Mouse (Mus musculus): Measurements from ENCODE around the gene Olfm3.

The Olfm3 gene

DNA sequence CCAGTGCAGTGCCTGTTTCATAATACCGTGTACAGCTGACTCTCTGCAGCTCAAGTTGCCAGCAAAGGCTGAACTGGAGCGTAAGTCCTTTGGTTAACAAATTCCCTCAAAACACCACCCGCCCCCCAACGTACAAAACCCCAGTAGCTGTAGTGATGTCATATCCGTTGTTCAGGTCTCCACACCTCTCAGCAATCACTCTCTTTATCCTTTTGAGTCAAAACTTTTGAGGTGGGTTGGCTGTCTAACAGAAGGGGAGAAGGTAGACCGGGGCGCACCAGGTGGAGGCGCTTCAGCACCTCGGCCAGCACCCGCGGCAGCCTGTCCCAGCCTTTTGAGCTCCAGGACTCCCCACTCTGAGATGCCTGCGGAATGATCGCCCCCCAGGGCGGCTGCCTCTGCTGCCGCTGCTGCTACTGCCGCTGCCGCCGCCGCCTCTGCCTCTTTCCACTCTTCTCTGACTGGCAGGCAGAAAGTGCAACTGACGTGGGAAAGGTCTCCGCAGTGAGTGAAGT, at the start of gene Olfm3:
Olfm3 (plus strand) TSS at position 155 of the 515 bp plus-strand sequence.
- DNase-seq = peak; percentile 77

DNA sequence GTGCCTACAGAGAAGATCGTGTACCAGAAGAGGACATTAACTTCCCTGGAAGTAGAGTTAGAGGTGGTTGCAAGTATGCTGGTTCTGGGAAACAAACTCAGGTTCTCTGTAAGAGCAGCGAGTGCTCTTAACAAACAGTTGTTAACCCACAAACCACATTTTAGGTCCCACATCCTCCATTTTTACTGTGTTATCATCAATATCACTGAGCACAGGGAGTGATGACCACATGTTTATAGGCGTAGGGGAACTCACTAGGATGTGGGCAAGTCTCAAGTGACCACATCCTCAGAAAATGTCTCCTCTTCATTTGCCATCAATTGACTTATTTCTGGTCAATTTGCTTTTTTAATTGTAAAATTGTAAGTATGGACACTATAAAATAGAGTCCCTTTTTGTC, 14.1 kb upstream of the Olfm3 start:
- no peak for DNase-seq

- DNase-seq = peak; percentile 33
These were observed 950 bp downstream of the Olfm3 start for GRCm38 (mm10) chr3:114904633-114905423.

DNA sequence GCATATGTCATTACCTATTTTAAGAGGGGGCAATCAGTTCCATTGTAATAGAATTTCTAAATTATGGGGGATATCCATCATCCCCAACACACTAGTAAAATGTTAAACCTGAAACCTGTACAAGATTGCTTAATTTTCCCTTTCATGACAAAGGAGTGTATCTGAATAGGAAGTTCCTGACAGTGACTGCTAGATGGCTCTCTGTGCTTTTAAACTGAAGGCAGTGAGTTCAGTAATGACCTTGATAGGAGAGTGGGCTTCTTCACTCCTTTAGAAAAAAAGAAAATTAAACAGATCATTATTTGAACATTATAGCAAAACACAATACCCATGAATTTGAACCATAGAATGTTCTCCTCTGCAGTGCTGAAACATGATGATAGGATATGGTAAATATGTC, 3.7 kb downstream of the Olfm3 start:
- no peak for DNase-seq

DNA sequence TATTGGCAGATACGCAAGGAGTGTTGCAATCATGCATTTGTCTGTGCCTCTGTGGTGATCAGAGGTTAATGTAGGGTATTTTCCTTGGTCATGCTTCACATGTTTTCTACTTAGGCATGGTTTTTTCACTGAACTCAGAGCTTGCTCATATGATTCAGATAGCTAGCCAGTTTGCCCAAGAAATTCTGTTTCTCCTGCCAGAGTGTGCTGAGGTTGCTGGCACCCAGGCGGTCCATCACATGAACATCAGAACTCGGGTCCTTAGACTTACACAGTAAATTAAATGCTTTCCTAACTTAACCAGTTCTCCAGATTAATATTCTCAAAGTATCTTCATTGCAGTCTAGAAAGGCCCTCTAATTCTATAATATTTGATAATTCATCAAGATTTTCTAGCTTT, 5.0 kb downstream of the Olfm3 start:
- no peak for DNase-seq

DNA sequence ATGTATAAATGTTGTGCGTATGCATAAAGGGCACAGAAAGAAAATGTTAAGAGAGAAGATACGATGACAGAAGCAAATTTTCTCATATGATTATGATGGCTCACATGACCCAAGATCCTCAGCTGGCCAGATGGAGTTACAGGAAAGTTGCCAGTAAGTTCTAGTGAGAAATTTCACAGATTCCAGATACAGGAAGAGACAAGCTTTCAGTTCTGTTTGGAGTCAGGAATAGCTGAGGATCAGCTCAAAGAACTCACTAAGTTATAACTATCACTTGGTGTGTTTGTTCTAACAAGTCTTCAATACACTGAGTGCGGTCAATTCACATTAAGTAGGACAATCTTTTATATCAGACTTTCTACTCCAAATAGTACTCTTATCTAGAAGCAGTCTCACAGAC, 16.2 kb downstream of the Olfm3 start:
- DNase-seq = no peak

GRCm38 (mm10) chr3:114929605-114930004, 25.7 kb downstream of the Olfm3 start:
- peak; percentile 87 for DNase-seq

DNA sequence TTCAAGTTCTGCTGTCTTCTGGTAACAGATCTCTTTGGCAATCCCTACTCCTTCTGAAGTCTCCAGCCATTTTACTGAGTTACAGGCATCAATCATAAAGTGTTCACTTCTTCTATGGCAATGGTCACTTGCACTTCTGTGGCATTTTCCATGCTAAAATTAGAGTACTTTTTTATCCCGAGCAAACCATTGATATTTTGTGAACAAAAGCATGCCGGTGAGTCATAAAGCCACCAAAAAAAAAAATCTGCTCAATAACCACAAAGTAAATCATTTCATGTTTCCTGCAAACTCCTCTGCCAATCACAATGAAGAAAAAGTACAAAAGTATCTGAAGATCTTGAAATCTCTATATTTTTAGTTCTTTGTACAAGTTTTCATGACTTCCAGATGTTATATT, 26.5 kb downstream of the Olfm3 start:
- no peak for DNase-seq

DNA sequence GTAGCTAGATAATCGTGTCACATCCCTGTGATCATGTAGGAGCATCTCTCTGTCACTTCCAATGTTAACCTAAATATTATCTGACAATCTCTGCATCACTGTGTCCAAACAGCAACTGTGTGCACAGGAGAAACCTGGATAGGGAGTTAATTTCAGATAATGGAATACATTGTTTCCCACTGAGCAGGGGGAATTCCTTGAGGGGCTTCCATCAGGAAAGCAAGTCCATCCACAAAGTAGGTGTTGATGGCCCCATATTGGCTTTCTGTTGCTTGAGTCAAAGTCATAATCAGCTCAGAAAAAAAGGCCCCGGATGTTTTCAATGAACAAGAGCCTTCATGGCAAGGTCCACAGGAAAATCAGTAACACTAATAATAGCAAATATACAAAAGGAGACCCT, 26.9 kb downstream of the Olfm3 start:
- no peak for DNase-seq

DNA sequence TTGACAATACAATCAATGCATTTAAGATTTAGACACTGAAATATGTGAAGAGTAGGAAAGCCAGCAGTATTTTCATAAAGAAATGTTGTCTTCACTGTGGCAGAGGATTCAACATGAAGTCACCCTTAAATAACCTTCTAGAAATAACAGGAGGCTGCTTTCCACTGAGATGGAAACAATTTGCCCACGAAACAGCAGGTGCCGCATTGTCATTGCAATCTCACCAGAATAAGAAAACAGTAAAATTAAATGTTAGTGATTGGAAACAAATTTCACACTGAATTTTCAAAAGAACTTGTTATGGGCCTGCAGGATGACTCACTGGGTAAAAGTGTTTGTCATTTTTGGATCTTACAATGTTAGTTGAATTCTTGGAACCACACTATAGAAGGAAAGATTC, 29.0 kb downstream of the Olfm3 start:
- no peak for DNase-seq

GRCm38 (mm10) chr3:114954904-114955303, 51.0 kb downstream of the Olfm3 start:
- no peak for DNase-seq

DNA sequence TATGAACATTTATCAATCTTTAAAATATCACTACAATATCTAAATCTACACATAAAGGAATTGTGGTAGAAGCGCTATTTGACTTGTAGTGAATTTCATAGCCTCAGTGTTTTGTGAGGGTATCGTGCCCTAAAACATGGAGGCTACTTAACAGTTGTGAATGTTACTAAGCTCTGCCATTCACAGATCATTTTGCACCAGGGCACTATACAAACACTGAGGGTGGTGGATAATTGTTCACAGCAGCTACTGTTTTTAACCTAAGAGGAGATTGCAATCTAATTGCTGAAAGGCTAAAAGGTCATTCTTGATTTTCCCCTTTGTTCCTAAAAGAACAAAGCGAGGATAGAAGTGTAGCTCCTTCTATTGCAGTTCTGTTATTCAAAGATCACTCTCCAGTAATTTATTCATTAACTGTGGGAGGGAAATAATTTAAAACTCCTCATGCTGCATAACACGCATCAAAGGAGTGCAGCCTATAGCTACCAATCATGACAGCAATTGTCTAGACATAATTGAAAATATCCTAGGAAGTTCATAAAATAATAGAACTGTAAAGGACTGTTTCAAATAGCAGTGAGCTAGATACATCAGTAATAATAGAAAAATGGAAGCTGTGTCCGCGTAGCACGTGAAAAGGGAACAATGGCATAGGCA, 55.6 kb downstream of the Olfm3 start:
- no peak for DNase-seq

- DNase-seq = peak; percentile 81
These were observed 58.6 kb downstream of the Olfm3 start for GRCm38 (mm10) chr3:114962316-114963083.

- no peak for DNase-seq
These were observed 67.3 kb downstream of the Olfm3 start for GRCm38 (mm10) chr3:114971183-114971582.

GRCm38 (mm10) chr3:114972522-114972921, 68.6 kb downstream of the Olfm3 start:
- DNase-seq = peak; percentile 41

DNA sequence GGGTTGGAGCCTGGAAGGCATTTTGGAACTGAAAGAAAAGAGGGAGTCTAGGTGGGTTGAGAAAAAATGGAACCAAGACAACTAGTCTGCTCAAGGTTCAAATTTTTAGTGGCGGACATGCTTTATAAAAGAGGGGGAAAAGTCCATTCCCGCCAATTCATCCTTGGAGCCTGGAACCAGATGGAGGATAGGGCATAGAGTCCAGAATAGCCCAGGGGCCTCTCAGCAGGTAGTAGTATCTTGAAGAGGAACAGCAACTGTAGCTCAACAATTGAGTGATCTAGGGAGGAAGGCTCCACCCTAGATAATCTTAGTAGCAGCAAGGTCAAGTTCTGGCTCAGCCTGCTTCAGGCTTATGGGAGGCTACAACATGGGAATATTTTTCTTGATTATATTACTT, 87.0 kb downstream of the Olfm3 start:
- DNase-seq = no peak

- no peak for DNase-seq
These were observed 92.1 kb downstream of the Olfm3 start for GRCm38 (mm10) chr3:114995956-114996355.

DNA sequence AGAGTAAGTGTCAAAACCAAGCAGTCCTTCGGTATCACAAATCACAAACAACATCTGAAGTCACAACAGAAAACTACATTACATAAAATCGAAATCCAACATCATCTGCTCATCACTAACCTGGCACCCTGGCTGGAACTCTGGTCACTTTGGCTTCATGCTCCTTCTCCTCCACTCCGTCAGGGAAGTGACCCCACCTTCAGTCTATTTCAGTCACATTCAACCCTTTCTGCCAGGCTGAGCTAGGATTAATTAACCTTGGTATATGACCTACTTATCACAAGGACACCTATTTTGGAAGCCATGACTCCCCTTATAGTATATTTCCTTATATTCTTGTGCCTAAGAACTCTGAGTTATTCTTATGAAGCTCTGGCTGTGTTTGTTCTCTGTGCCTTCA, 123.7 kb downstream of the Olfm3 start:
- no peak for DNase-seq

- no peak for DNase-seq
These were observed 124.2 kb downstream of the Olfm3 start for GRCm38 (mm10) chr3:115028046-115028445.

- peak; percentile 59 for DNase-seq
These were observed 124.7 kb downstream of the Olfm3 start for GRCm38 (mm10) chr3:115028611-115029010.

DNA sequence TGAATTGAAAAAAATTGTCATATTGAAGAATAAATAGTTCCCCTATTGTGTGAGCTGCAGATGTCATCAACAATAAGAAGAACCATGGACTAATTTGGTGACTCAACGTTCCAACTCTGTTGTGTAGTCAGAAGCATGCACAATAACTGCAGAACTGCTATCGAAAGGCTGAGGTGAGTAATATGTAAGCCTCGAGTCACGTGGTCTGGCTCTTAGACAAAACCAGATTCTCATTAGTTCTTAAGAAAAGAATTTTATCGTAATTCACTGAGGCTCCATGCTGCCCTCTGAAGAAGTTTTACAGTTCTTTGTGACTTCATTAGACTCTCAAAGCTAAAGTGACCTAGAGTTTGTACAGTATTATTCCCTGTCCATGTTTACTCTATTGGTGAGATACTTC, 145.2 kb downstream of the Olfm3 start:
- no peak for DNase-seq

DNA sequence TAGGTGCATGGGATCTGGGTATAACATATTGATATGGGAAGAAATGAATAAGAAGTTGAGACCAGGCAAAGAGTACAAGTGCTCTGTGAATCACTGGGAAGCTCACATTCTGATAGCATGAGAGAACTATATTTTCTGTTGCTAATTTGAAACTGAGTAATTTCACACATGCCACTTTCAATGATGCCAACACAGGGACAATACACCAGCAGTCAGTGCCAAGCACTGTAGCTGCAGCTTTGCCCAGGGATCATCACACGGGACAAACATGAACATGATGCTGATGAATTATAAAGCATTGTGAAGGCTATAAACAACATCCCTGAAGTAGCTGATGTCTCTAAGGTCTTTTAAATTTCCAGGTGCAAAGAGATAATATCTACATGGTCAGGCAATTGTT, 161.0 kb downstream of the Olfm3 start:
- no peak for DNase-seq

- DNase-seq = no peak
These were observed 176.7 kb downstream of the Olfm3 start for GRCm38 (mm10) chr3:115080428-115081181.

Measured in cerebellum, adult 11 months (tissue).